Mouse (Mus musculus): ENCODE data around the gene Mpig6b.
A peak's percentile ranks its signal among the peaks of the same experiment; 100 is the strongest.

Mpig6b gene

DNA sequence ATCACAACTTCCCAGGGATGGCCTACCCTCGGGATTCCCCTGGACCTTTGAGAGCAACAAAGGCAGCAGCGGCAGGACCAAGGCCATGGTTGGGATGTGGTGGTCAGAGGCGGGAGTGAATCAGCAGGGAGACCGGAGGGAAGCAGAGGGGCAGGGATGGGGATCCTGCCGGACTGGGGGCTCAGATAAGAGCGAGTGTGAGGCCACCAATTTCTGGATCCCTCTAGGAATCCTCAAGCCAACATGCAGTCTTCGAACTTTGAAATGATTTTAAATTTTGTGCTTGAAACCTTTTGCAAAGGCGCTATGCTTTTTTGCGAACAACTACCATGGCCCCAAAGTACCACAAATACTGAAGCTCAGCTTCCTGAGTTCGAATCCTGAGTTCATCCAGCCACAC lies at the start of gene Mpig6b:
Gene Mpig6b (minus strand): TSS at position 101 of the 400 bp plus-strand sequence.
- DNase-seq (ENCODE audit: low read depth, low spot score), result no peak

DNA sequence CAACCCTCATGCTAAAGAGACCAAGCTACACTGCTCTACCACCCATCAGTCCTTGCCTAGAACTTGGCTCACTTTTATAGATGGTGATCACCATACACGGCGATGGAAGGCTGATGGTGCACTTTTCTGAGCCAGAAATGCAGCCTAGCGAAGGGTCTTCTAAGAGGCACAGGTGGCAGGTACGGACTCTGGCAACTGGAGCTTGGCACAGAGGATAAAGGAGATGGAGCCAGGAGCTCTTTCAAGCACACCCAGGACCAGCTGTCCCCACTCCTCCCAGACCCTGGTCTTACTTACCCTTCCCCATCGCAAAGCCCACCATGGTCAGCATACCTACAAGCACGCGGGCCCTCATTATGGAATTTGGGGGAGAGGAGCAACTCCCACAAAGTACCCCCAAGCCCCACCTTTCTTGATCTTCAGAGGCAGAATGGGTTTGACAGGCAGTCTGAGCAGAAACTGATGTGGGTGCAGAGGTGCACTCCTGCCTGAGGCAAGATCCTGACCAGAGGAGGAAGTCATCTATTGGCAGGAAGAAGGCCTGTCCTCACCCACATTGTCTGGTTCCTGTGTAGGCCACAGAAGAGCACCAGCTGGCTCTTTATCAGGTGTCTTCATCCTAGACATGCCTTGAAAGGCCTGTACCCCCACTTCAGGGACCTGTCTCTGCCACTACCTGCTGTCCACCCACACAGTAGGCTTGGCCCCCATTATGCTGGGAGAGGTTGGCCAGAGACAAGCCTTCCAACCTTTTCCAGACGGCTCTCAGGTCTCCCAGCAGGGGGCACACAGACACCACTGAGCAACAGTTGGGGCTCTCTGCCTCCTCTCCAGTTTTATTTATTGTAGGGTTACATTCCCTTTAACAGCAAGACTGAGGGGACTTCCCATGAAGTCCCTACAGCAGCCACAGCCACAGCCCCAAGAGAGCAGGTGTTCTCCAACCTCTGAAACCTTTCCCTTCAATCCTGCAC lies 49.3 kb upstream of the Mpig6b start, which contains the start of gene Ly6g5b:
Gene Ly6g5b (minus strand): TSS at position 383 of the 974 bp plus-strand sequence.
- DNase-seq (ENCODE audit: low read depth, low spot score), result no peak

DNA sequence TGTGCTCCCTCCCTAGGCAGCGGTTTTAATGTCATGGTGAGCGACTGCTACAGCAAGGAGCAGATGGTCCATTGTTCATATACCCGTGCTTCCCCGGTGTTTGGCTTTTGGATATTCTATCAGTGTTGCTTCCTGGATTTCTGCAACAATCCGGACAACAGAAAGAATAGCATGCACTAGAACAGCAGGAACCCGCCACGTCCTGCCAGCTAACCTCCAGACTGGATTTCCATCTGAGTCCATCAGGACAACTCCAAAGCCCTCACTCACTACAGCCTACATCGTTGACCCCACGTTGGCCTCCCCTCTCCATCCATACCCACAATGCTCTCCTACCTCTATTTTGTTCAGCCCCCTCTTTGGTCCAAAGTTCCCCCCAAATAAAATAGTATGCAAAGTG lies 45.8 kb upstream of the Mpig6b start:
- no peak for DNase-seq (ENCODE audit: low read depth, low spot score)

DNA sequence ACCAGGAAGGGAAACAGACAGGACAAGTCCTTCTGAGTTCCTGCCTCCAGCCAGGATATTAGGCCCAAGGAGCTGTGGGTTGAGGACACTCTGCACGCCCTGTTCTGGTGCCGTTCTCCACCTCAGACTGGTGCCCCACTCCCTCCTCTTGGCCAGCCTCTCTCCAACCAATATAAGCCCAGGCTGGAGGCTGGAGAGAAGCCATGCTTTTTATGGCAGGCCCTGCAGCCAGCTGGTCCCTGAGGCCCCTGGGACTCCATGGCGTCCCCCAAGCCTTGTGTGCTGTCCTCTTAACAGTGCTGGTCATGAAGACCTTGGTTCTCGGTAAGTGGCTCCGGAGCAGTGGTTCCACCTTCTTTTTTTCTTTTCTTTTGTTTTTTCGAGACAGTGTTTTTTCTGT lies 42.1 kb upstream of the Mpig6b start, which contains the start of gene Ly6g5c:
Gene Ly6g5c (plus strand): TSS at position 183 of the 400 bp plus-strand sequence.
- DNase-seq (ENCODE audit: low read depth, low spot score), result no peak

DNA sequence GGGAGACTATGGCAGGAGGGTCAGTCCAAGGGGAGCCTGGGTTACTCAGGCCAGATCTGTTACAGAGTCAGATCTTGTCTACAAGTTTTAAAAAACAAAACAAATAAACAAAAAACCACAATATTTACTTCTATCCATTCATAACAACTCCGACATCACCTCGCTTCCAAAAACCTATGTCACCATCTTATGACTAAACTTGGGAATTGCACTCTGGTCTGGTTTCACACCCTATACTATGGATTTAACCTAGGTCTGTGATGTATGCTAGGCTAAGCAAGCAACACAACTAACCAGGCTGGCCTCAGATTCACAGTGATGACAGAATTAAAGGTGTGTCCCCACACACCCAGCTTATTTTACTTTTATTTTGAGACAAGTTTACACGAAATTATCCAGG lies 40.5 kb upstream of the Mpig6b start:
- no peak for DNase-seq (ENCODE audit: low read depth, low spot score)

DNA sequence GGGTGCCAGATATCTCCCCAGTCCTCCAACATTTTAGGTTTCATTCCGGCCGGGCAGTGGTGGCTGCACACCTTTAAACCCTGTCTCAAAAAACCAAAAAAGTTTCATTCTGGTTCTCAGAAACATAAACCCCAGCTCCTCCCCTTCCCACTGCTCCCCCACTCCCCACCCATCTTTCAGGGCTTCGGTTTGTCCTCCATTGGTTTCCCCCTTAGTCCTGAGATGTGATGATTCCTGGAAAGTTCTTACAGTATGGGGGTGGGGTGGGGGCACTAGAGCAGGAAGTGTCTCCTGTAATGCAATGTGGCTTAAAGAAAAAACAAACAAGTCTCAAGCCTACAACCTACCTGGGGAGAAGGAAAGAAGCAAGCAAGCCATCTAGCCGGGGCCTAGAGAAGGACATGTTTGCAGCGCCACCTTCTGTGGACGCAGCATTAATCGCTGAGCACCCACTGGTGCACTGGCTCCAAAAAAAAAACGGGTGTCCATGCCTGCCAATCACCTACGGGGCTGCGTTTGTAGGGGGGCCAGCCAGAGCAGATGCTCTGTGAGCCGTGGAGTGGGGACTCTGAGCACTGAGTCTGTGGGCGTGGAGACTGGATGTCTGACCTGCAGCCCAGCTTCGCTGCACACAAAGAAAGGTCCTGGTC lies 39.9 kb upstream of the Mpig6b start:
- DNase-seq (ENCODE audit: low read depth, low spot score), result no peak

DNA sequence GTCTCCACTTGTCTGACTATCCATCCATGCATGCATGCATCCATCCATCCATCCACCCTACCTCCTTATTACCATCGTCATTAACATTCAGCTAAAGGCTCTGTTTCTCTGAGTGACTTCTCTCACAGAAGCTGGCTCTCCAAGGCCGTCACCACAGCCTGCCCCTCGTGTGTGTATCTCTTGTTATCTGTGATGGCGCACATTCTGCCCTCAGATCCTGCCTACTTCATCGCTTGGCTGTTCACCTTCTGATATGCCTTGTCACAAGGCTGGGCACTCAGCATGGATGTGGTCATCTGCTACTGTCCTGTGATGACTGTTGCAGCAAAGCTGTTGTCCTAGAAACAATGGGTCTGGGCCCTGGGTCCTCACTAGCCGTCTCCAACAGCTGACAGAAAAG lies 38.8 kb upstream of the Mpig6b start:
- DNase-seq (ENCODE audit: low read depth, low spot score), result no peak

DNA sequence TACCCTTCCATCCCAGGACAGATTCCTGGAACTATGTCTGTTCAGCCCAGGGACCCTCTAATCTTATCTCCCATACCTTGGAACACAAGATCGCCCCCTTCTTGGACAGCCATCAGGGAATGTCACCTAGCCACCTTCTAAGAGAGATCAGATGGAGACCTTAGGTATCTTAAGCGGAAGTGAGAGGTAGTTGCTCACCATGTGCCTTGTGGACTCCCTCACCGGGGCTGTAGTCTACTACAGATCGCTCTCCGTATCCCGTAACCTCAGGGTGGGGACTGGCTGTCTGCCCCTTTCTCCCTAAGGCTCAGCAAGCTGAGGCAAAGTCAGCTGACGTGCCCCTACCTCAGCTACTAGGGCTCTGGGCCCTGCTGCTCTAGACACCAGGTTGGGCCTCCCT lies 38.1 kb upstream of the Mpig6b start:
- no peak for DNase-seq (ENCODE audit: low read depth, low spot score)

DNA sequence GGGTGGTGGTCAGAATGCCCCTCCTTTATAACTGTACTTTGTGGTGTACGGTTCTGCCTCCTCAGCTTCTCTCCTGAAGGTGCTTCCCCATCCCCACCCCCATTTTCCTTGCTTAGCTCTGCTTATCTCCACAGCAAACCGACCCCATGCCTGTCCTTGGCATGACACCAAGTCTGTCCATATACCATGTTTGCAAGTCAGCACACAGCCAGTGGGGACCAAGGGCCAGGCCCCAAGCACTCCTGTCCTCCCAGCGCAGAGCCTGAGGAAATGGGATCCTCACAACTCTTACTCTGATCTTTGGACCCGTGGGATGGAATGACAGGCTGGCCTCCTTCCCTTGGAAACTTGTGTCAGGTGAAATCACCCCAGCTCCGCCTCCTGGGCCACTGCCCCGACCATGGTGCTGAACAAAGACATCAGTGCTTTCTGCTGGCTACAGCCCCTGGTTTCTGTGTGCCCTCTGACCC lies 37.3 kb upstream of the Mpig6b start:
- no peak for DNase-seq (ENCODE audit: low read depth, low spot score)

DNA sequence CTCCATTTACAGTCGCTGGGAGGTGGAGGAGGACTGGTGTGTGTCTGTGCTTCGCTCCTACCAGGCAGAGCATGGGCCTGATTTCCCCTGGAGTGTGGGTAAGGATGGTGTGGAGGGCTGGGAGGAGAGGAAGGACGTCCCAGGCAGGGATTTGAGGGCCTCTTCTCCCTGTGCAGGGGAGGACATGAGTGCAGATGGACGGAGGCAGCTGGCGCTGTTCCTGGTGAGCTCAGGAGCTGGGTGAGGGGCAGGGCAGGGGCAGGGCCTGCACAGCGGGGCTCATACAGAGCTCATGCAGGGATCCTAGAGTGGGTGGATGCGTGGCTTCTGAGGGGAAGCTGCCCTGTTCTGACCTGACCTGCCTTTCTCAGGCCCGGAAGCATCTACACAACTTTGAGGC lies 36.3 kb upstream of the Mpig6b start:
- no peak for DNase-seq (ENCODE audit: low read depth, low spot score)

DNA sequence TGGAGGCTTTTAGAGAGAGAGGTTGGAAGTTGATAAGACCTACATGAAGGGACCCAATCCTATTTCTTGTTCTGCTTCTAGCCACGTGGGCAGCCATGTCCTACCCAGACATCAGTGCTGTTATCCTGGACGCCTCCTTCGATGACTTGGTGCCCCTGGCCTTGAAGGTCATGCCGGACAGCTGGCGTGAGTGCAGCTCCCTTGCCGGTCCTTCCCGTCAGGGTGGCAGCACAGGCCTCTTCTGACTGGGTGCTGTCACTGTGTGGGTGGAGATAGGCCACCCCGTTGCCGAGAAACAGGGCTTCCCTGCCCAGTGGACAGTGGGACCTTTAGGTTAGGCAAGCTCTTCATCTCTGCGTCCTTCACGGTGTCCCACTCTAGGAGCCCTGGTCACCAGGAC lies 35.2 kb upstream of the Mpig6b start:
- no peak for DNase-seq (ENCODE audit: low read depth, low spot score)

DNA sequence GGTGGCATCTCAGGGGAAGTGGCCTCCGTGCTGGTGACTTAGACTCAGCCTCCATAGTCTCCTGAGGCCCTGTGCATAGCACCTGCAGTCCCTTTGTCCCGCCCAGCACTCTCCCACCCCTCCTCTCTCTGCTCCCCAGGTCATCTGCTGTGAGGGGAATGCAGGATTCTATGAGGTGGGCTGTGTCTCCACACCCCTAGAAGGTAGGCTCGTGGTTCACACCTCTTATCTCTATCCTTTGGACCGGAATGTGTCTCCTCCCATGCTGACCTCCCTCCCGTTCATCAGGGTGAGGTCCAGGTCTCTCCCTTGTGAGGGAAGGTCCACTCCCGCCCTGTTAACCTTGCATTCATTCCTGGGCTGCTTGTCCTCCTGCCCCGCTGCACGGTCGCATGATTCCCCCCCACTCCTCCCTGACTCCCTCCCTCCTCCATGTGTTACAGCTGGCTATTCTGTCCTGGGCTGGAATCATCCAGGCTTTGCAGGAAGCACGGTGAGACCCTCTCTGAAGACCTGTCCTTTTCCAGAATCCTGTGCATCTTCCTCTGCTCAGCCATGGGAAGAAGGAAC lies 34.3 kb upstream of the Mpig6b start:
- no peak for DNase-seq (ENCODE audit: low read depth, low spot score)

DNA sequence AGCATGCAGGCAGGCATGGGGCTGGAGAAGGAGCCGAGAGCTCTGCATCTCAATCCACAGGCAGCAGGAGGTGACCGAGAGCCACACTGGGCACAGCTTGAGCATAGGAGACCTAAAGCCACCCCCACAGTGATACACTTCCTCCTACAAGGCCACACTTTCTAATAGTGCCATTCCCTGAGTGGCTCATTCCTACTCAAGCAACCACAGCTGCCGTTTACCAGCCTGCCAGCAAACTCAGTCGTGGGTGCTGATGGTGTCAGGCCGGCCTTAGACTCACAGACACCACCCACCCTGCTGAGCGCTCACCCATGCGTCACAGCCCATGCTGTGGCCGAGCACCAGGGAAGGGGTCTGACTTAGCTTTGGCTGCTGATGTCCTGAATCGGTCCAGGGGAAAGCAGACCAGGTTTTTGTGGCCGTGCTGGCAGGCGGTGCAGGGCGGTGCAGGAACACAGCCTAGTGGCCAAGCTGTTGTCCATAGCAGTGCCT lies 31.2 kb upstream of the Mpig6b start:
- no peak for DNase-seq (ENCODE audit: low read depth, low spot score)

DNA sequence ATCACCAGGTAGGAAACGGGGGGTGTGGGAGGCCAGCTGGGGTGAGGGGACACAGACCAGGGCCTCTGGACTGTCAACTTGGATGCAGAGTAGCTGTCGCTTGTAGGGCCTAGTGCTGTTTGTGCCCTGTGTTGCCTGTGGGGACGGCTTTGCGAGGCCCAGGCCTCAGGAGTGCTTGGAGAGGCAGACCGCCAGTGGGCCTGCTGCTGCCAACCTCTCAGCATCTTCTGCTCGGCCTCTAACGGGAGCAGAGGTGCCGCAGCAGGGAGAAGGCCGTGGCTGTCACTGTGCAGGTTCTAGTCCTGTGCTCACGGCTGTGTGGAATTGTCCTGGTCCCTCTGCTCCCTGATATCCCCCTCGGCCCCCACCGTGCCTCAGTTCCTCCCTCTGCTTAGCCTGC lies 30.6 kb upstream of the Mpig6b start:
- DNase-seq (ENCODE audit: low read depth, low spot score), result no peak

DNA sequence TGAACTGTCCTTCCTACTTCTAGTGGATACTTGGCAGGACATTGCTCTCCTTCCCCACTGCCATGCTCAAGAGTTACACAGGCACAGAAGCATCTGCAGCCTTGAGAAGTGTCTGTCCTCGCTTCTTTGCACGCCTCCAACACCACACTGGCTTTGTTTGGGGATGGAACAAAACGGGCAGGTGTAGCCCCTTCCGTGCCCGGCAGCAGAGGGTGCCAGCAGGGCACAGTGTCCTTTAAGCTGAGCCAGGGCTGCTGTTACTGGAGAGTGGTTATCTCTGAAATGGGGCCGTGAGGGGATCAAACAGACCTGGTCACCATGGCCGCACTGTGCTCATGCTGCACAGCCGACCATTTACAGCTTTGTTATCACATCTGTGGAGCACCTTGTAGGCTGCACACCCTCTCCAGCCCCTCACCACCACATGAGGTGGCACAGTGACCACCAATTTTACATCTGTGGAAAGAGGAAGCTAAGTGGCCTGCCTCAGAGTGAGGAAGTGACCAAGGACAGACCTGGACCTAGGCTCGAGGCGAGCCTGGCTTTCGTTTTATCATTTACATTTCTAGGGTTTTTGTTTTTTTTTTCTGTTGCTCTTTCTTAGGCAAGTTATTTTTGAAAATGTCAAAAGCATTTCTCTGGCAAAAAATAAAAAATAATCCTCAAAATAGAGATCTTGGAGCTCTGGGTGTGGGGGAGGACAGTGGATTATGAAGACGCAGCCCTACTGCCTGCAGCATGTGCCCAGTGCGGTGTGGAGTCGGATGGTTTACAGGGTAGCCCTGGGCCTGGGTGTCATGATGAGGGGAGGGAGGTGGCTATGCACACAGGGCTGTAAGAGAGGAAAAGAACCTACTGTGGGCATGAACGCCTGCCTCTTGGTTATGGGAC lies 28.7 kb upstream of the Mpig6b start:
- DNase-seq (ENCODE audit: low read depth, low spot score), result no peak

DNA sequence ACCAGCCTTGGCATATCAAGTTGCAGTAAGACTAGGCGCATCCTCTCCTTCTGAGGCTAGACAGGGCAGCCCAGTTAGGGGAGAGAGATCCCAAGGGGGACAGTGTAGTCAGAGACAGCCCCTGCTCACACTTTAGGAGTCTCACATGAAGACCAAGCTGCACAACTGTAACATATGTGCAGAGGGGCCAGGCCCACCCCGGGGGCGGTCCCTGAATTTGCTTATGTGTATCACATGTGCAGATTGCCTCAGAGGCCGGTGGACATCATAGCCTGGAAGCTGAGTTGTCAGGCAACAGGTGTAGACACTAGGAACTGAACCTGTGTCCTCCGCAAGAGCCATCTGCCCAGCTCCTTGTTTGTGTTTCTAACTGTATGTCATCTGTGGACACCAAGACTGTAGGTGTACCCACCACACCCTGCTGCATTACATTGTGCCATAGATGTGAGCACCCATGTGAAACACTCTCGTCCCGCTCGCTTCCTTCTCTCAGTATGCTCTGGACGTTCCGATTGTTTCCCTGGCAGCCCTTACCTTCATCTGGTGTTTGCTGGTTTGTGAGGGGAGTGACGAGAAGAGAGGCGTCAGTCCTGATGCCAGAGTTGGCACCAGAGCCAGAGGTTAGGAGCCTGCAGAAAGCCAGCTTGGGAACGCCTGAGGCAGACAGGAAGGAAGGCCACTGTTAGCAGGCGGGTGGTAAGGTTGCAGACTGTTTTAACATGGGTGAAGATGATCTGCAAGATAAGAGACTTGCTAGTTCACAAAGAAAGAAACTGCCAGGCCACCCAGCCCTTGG lies 26.6 kb upstream of the Mpig6b start:
- DNase-seq (ENCODE audit: low read depth, low spot score), result no peak

DNA sequence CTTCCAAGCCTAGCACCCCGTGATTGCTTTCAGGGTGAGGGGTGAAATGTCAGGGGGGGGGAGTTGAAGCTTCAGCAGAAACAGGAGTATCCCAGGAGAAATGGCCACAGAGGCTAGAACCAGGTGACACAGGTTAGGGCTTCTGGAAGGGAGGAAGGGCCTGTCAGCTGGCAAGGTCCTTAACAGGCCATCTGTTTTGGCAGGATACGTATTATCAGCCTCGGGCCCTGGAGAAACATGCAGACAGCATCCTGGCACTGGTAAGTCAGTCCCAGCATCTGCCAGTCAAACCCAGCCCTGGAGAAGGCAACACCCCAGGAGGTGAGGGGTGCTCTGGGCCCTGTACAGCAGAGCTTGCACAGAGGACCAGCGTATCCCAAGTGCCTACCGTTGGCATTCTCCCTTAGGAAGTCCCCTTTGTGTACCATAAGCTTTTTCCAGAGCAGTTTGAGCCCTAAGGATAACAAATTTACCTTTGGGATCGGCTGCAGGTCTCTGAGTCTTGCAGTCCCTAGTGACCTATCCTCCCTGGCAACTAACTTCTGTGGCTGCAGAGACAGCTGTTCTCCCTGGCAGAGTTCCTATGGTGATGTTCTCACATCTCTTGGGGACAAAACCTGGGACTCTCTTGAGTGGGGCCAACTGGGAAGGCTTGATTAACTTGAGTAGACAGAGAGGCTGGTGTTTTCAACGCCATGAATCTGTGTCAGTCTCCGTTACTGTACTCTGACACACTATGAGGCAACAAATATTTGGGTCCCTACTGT lies 24.4 kb upstream of the Mpig6b start:
- DNase-seq (ENCODE audit: low read depth, low spot score), result no peak

DNA sequence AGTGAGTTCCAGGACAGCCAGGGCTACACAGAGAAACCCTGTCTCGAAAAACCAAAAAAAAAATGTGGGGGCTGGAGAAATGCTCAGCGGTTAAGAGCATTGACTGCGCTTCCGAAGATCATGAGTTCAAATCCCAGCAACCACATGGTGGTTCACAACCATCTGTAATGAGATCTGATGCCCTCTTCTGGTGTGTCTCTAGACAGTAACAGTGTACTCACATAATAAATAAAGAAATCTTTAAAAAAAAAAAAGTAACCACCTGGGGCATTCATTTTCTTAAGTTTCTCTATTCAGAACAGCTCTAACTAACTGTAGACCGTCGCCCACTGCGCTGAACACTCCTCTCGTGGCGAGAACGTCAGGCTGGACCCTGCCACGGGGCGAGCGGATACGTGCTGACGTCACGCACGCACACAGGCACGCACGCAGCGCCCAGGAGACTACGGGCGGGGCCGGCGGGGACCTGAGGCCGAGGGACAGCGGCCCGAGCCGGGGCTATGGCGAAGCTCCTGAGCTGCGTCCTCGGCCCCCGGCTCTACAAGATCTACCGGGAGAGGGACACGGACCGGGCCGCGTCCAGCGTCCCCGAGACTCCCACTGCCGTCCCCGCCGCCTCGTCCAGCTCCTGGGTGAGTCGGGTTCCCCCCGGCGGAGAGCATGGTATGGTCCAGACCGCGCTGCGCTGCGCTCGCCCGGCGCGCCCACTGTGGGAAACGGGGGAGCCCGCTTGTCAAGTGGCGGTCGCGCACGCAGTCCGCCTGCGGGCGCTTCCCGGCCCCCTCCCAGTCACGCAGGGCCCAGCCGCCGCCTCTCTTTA lies 23.1 kb upstream of the Mpig6b start, which contains the start of gene Abhd16a:
Gene Abhd16a (plus strand): TSS at position 439 of the 820 bp plus-strand sequence.
- peak; percentile 94 for DNase-seq (ENCODE audit: low read depth, low spot score)

DNA sequence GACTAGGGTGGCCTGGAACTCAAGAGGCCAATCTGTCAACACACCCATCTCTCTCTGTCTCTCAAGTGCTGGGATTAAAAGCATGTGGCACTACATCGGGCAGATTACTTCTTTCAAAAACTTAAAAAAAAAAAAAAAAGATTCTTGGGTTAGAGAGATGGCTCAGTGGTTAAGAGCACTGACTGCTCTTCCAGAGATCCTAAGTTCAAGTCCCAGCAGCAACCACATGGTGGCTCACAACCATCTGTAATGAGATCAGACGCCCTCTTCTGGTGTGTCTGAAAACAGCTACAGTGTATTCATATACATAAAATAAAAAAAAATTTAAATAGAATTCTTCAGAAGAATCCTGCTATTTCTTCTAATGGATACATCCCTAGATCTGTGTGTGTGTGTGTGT lies 22.2 kb upstream of the Mpig6b start:
- DNase-seq (ENCODE audit: low read depth, low spot score), result no peak

Measured in mesoderm, embryonic 11.5 days (tissue).